Mouse (Mus musculus) midbrain, embryonic 15.5 days (tissue): ENCODE measurements around the gene Cldn2. TPM values are rescaled to one million over a fixed set of nuclear protein-coding genes. Genes with fewer than 3 reads are reported as not detected.
A peak's percentile ranks its signal among the peaks of the same experiment; 100 is the strongest.

ENCODE experiments used
- ATAC-seq: fragments of 200-750 bp; cut with Nextera tagmentation; replicated peaks from 2 replicates; pipeline ENCODE4 v1.8.0; 2017; ENCODE audit warnings: moderate TSS enrichment
- H3K27ac ChIP-seq: fragments of 300-500 bp; sonication (generic); 2 replicates; pipeline ENCODE4 v1.5.1; 2015; ENCODE audit warnings: mild to moderate bottlenecking, inconsistent platforms
- H3K27me3 ChIP-seq: fragments of 300-500 bp; sonication (generic); replicated peaks from 2 replicates; pipeline ENCODE4 v1.6.1; 2015; ENCODE audit warnings: inconsistent platforms
- H3K36me3 ChIP-seq: fragments of 300-500 bp; sonication (generic); replicated peaks from 2 replicates; pipeline ENCODE4 v1.6.1; 2015; ENCODE audit warnings: inconsistent platforms
- H3K4me1 ChIP-seq: fragments of 300-500 bp; sonication (generic); 2 replicates; pipeline ENCODE4 v1.6.1; 2015; ENCODE audit warnings: inconsistent platforms
- H3K4me2 ChIP-seq: fragments of 300-500 bp; sonication (generic); 2 replicates; pipeline ENCODE4 v1.6.1; 2015; ENCODE audit warnings: inconsistent platforms, mild to moderate bottlenecking, moderate library complexity
- H3K4me3 ChIP-seq: fragments of 300-500 bp; sonication (generic); 2 replicates; pipeline ENCODE4 v1.5.1; 2015; ENCODE audit warnings: mild to moderate bottlenecking, inconsistent platforms
- H3K9ac ChIP-seq: fragments of 300-500 bp; sonication (generic); 2 replicates; pipeline ENCODE4 v1.6.1; 2015; ENCODE audit warnings: mild to moderate bottlenecking, inconsistent platforms
- H3K9me3 ChIP-seq: fragments of 300-500 bp; sonication (generic); 2 replicates; pipeline ENCODE4 v1.6.1; 2016; ENCODE audit warnings: inconsistent platforms
- WGBS: fragments of 180-500 bp; shearing (Covaris S2); methylation state at CpG from one replicate; pipeline ENCODE4 v1.1.7; 2015; ENCODE audit warnings: mixed read lengths; 5-methylcytosine and 5-hydroxymethylcytosine counted together
- polyA plus RNA-seq: library from polyadenylated mRNA; unstranded; fragments of >200 nt; fragmentation: Nextera tagmentation; extraction: Ambion mirVana; gene quantifications from 2 replicates; pipeline ENCODE4 v1.2.1, GENCODE M21; 2015

The Cldn2 gene
- polyA plus RNA-seq, 1 experiment from 2014 or later: 0.77 TPM

DNA sequence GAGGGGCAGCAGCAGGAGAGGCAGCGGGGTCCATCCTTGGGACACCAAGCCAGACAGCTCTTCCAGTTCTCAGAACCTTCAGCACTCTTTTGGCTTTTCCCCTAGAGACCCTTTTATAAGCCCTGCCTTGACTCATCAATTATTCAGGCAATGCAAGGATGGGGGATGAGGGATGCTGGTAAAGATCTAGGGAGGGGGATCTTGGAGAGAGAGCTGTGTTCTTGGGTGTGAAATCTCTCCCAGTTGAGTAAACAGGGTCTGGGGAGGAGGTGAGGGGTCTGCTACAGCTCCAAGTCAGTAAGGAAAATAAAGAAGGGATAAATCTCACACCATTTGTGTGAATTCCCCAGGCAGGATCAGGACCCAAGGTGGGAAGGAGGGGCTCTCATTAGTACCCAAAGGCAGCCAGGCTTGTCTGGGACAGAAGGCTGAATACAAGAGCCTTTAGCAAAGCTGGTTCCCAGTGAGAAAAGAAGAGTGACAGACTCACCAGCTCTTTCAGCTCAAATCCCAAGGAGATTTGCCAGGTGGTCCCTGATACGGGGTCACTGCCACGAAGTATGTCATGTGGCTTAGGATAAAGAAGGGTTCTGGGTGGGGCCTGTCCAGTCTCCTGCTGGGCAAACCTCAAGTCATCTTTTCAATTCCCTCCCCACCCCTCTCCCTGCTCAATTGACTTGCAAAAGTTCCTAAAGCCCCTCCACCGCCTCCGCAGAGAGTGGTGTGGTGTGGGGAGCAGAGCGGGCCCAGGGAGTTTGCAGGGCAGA lies 18.2 kb upstream of the Cldn2 start, which contains the start of gene Ripply1:
Gene Ripply1 (minus strand): TSS at position 76 of the 767 bp plus-strand sequence.
- Histone ChIP-seq H3K36me3 (no peaks in the 10 kb centered on the region), H3K9ac (no peak within 1 kb of the TSS), H3K27ac (no peak within 1 kb of the TSS), H3K9me3 (no peaks in the 10 kb centered on the region), H3K4me3 (no peak within 1 kb of the TSS), H3K4me1 (no peaks in the 10 kb centered on the region), H3K4me2 (no peak within 1 kb of the TSS), H3K27me3 (peaks cover 15% of the 10 kb centered on the region)
- no peak for ATAC-seq
- 23% methylated on average over 6 of the region's 6 CpGs for WGBS

DNA sequence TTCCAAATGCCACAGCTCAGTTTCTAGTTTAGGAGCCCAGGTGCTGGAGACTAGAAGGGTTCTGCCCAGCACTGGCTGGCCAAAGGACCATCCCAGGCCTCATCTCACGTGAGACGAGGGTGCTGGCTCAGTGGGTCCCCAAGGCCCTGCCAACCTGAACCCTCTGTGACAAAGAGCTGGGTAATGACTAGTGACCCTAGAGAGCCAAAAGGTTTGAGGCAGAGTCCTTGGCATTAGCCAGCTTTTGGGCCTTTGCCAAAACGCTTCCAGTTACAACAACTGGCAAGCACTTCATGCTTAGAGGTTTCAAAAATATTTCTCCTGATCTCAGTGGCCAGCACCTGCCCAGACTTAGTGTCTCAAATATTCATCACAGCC lies 17.6 kb upstream of the Cldn2 start:
- H3K27ac ChIP-seq: no peak overlapping the region
- H3K36me3 ChIP-seq: no peaks in the 10 kb centered on the region
- WGBS: 29% methylated on average over 3 of the region's 3 CpGs
- no peak overlapping the region for H3K4me3 ChIP-seq
- no peak overlapping the region for H3K4me2 ChIP-seq
- H3K27me3 ChIP-seq: peaks cover 15% of the 10 kb centered on the region
- no peaks in the 10 kb centered on the region for H3K4me1 ChIP-seq
- no peaks in the 10 kb centered on the region for H3K9me3 ChIP-seq
- no peak for ATAC-seq
- no peak overlapping the region for H3K9ac ChIP-seq

DNA sequence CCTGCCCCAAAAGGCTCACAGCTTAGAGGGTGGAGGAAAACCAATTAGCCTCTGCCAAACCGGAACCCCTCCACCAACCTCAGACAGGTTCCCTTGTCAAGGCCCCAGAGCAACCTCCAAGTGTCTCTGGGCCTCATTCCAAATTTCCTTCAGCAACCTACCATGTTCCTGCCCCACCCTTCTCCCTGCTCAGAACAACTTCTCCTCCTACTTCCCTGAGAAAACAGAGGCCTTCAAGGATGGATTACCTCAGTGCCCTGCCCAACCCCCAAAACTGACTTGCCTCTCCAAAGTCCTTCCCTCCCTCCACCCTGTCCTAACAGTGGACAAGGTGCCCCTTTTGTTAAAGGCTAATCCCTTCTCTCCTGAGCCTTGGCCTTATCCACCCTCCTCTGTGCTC lies 14.9 kb upstream of the Cldn2 start:
- Histone ChIP-seq H3K36me3 (no peaks in the 10 kb centered on the region), H3K4me3 (no peak overlapping the region), H3K27me3 (peaks cover 17% of the 10 kb centered on the region), H3K9ac (no peak overlapping the region), H3K4me1 (no peaks in the 10 kb centered on the region), H3K4me2 (no peak overlapping the region), H3K9me3 (no peaks in the 10 kb centered on the region), H3K27ac (no peak overlapping the region)
- WGBS: 39% methylated on average over 1 of the region's 1 CpGs
- ATAC-seq: no peak

DNA sequence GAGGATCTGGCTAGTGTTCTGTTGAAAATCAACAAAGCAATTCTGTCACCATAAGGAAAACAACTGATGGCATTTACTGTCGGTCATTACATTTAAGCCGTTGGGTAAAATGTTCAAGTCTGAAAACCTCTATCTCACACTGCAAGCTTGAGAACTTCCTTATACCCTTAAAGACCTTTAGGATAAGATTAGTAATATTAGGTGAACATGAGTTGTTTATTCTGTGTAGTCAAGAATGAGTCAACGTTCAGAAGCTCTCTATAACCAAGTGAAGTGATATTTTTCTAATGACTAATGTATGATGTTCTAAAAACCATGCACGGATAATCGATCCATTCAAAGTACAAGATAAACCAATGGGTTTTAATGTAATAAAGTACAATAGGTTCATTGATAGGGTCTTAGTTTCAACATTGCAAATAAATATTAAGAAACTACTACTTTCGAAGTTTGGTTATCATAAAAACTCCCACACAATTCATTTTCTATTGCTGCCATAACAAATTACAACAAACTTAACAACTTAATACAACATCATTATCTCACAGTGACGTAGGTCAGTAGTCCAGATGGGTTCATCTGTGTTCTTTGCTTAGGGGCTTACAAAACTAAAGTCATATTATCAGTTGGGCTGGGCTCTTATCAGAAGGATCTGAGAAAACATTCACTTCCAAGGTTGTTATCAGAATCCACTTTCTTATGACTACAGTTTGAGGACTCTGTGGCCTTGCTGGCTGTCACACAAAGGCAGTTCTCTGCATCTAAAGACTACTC lies 6.4 kb upstream of the Cldn2 start:
- no peak overlapping the region for H3K9ac ChIP-seq
- H3K27ac ChIP-seq: no peak overlapping the region
- no peak for ATAC-seq
- H3K4me1 ChIP-seq: no peaks in the 10 kb centered on the region
- H3K36me3 ChIP-seq: no peaks in the 10 kb centered on the region
- H3K4me3 ChIP-seq: no peak overlapping the region
- WGBS: 88% methylated on average over 7 of the region's 7 CpGs
- no peak overlapping the region for H3K4me2 ChIP-seq
- peaks cover 16% of the 10 kb centered on the region for H3K27me3 ChIP-seq
- H3K9me3 ChIP-seq: no peaks in the 10 kb centered on the region

DNA sequence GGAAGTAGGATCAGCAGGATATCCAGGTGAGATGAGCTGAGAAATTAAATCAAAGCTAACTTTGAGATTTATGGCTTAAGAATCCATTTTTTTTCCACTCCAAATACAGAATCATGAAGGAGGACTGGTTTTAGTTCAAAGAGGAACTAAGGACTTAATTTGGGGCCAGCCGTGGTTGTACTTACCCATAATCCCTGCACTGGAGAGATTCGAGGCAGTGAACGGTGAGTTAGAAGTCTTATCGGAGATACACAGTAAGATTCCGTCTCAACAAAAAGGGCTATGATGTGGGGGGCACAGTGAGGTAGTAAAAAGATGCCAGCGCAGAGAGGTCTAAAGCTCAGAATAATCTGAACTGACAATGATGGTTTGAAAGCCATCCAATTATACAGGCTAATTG lies 4.6 kb upstream of the Cldn2 start:
- no peak overlapping the region for H3K4me3 ChIP-seq
- no peak for ATAC-seq

DNA sequence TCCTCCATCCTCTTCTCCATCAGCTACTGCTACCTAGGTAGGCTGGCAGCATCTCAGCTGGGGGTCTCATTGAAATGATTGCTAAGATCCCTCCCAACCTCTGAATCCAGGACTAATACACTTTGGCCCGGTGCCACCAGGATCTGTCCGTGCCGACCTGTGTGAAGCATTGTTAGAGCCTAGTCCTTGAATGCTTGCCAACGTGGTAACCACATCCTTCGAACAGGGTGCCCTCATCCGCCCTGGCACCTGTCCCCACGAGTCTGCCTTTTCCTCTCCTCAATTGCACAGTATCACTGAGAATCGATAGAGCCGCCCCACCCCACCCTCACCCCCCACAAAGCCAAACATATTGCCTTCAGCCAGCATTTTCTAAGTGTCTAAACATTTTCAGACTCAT lies 2.8 kb upstream of the Cldn2 start:
- no peak overlapping the region for H3K27ac ChIP-seq
- no peaks in the 10 kb centered on the region for H3K4me1 ChIP-seq
- no peak overlapping the region for H3K4me2 ChIP-seq
- no peaks in the 10 kb centered on the region for H3K9me3 ChIP-seq
- no peak for ATAC-seq
- peaks cover 12% of the 10 kb centered on the region; the same call in 1 of the 2 replicates for H3K27me3 ChIP-seq
- no peak overlapping the region for H3K4me3 ChIP-seq
- WGBS: 61% methylated on average over 9 of the region's 9 CpGs
- no peaks in the 10 kb centered on the region for H3K36me3 ChIP-seq
- H3K9ac ChIP-seq: no peak overlapping the region

More for the DNA sequence above, 4.6 kb upstream of the Cldn2 start:
- Histone ChIP-seq H3K9ac (no peak overlapping the region), H3K27me3 (peaks cover 14% of the 10 kb centered on the region), H3K9me3 (no peaks in the 10 kb centered on the region), H3K36me3 (no peaks in the 10 kb centered on the region), H3K4me1 (no peaks in the 10 kb centered on the region), H3K4me2 (no peak overlapping the region), H3K27ac (no peak overlapping the region)
- 52% methylated on average over 6 of the region's 6 CpGs for WGBS

DNA sequence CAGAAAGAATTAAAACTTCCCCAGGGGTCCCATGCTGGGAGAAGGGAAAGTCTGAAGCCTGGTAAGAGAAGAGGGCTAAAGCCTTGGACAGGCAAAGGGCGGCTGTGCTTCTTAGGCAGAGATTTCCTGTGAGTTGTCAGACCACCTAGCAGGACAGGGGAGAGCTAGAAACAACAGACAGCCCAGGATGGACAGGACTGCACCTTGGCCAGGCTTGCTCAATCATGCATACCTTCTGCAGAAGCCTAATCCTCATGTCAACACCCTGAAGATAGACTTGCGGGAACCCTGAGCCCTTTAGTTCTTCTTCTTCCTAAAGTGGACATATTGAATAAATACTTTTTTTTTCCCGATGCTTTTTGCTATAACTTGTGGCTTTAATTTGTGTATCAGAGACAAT lies 675 bp upstream of the Cldn2 start:
- Histone ChIP-seq H3K27me3 (peaks cover 12% of the 10 kb centered on the region; the same call in 1 of the 2 replicates), H3K9me3 (no peaks in the 10 kb centered on the region), H3K27ac (no peak overlapping the region), H3K4me3 (no peak overlapping the region), H3K36me3 (no peaks in the 10 kb centered on the region), H3K4me1 (no peaks in the 10 kb centered on the region), H3K9ac (no peak overlapping the region), H3K4me2 (no peak overlapping the region)
- ATAC-seq: no peak
- 70% methylated on average over 3 of the region's 3 CpGs for WGBS

DNA sequence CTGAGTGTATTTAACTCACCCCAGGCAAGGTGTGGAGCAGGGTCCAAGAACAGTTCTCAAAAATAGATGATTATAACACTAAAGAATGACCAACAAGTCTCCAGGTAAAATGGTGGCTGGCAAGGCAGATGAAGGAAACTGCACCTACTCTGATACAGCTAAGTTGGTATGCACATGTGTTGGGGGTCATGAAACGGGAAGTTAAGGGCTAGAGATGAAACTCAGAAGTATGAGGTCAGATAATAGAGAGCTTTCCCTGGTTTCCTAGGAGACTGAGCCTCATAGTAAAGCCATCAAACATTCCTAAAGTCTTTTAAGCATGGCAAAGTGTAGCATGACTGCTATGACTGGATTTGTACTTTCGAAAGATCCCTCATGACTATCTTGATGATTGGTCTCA lies 2.4 kb downstream of the Cldn2 start:
- Histone ChIP-seq H3K27ac (no peak overlapping the region), H3K4me2 (no peak overlapping the region), H3K36me3 (no peaks in the 10 kb centered on the region), H3K9ac (no peak overlapping the region), H3K4me1 (no peaks in the 10 kb centered on the region), H3K27me3 (peaks cover 3% of the 10 kb centered on the region; the same call in 1 of the 2 replicates), H3K4me3 (no peak overlapping the region), H3K9me3 (no peaks in the 10 kb centered on the region)
- WGBS: 49% methylated on average over 2 of the region's 2 CpGs
- ATAC-seq: no peak

DNA sequence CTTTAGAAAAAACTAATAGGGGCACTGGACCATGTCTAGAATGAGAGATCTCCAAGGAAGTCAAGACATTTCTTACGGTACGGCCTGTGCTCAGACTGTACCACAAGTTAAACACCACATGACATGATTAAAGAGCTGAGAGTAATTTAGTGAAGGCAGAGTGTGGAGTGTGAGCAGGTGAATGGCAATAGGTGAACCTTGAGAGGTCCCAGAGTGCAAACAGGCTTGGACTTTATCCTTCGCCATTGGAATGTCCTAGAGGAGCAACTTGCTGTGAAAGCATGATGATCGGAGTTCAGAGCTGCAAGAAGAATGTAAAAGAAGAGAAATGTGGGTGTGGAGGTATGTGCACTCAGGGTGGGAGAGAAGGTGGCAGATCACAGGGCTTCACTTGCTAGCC lies 5.3 kb downstream of the Cldn2 start:
- whole genome bisulfite sequencing: 95% methylated on average over 4 of the region's 4 CpGs
- no peak overlapping the region for H3K4me3 ChIP-seq
- H3K27ac ChIP-seq: no peak overlapping the region
- peaks cover 3% of the 10 kb centered on the region; the same call in 1 of the 2 replicates for H3K27me3 ChIP-seq
- H3K36me3 ChIP-seq: no peaks in the 10 kb centered on the region
- H3K4me1 ChIP-seq: no peaks in the 10 kb centered on the region
- no peaks in the 10 kb centered on the region for H3K9me3 ChIP-seq
- H3K9ac ChIP-seq: no peak overlapping the region
- no peak overlapping the region for H3K4me2 ChIP-seq
- ATAC-seq: no peak

DNA sequence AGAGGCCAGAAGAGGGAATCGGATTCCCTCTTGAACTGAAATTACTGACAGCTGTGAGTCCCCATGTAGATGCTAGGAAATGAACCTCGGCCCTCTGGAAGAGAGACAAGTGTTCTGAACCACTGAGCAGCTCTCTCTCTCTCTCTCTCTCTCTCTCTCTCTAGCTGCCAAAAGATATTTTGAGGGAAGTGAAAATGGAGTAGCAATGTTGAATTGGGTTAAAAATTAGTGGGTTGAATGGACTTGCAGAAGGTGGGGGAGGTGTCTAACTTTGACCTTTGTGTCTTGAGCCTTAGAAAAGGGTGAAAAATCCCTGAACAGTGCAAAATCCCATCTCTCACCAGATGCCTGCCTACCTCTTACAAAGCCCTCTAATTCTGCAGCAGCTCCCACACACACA lies 6.8 kb downstream of the Cldn2 start:
- Histone ChIP-seq H3K4me2 (no peak overlapping the region), H3K4me1 (no peaks in the 10 kb centered on the region), H3K4me3 (no peak overlapping the region), H3K27me3 (no peaks in the 10 kb centered on the region; the same call in 1 of the 2 replicates), H3K36me3 (no peaks in the 10 kb centered on the region), H3K27ac (no peak overlapping the region), H3K9ac (no peak overlapping the region), H3K9me3 (no peaks in the 10 kb centered on the region)
- 66% methylated on average over 2 of the region's 2 CpGs for WGBS
- ATAC-seq: no peak

DNA sequence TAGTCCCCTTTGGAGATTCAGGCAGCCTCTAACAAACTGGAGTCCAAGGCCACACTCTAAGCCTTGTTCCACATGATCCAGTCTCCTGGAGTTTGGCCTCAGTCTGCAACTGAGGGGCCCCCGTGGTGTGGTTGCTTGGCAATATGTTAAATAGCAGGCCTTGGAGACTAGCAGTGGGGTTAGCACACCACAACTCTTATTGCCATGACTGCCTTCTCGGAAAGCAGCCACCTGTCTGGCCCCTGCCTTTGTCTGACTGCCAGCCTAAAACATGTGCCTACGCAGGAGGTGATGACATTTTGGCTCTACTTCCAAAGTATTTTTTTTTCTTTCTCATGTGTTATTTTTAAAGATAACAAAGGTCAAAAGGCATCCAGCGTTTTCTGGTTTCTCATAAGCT lies 7.5 kb downstream of the Cldn2 start:
- 45% methylated on average over 4 of the region's 4 CpGs for WGBS
- H3K4me1 ChIP-seq: no peaks in the 10 kb centered on the region
- no peak overlapping the region for H3K4me2 ChIP-seq
- ATAC-seq: peak; percentile 76
- no peak overlapping the region for H3K27ac ChIP-seq
- H3K4me3 ChIP-seq: no peak overlapping the region
- no peaks in the 10 kb centered on the region; the same call in 1 of the 2 replicates for H3K27me3 ChIP-seq
- H3K9ac ChIP-seq: no peak overlapping the region
- H3K36me3 ChIP-seq: no peaks in the 10 kb centered on the region
- H3K9me3 ChIP-seq: no peaks in the 10 kb centered on the region

DNA sequence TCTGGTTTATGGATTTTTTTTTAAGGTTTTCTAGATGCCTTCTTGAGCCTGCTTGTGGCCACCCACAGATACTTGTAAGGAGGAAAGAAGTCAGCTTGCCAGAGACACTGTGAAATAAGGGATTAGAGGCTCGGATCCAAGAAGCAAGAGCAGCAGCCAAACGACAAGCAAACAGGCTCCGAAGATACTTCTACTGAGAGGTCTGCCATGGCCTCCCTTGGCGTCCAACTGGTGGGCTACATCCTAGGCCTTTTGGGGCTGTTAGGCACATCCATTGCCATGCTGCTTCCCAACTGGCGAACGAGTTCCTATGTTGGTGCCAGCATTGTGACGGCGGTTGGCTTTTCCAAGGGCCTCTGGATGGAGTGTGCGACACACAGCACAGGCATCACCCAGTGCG lies 7.9 kb downstream of the Cldn2 start:
- ATAC-seq: no peak
- WGBS: 75% methylated on average over 10 of the region's 10 CpGs
- Histone ChIP-seq H3K4me1 (no peaks in the 10 kb centered on the region), H3K4me2 (no peak overlapping the region), H3K9ac (no peak overlapping the region), H3K4me3 (no peak overlapping the region), H3K36me3 (no peaks in the 10 kb centered on the region), H3K27me3 (peaks cover under 1% of the 10 kb centered on the region), H3K27ac (no peak overlapping the region), H3K9me3 (no peaks in the 10 kb centered on the region)
